Mouse (Mus musculus) heart, embryonic 11.5 days (tissue): ENCODE measurements around the gene Gm6020. TPM values are rescaled to one million over a fixed set of nuclear protein-coding genes. Genes with fewer than 3 reads are reported as not detected.
A peak's percentile ranks its signal among the peaks of the same experiment; 100 is the strongest.
"Not testable (repeated sequence)": the region's sequence is repeated elsewhere in the genome, so short reads cannot be mapped to it uniquely, and the experiment has no call there.

ENCODE experiments used
- ATAC-seq: fragments of 200-750 bp; cut with Nextera tagmentation; replicated peaks from 2 replicates; pipeline ENCODE4 v1.8.0; 2017; ENCODE audit warnings: moderate library complexity; ENCODE audit not compliant: insufficient number of reproducible peaks, low FRiP score, low TSS enrichment
- H3K27ac ChIP-seq: fragments of 300-500 bp; sonication (generic); 2 replicates; pipeline ENCODE4 v1.5.1; 2014; ENCODE audit warnings: mild to moderate bottlenecking, low read depth, low read length
- H3K27me3 ChIP-seq: fragments of 300-500 bp; sonication (generic); 2 replicates; pipeline ENCODE4 v1.6.1; 2014; ENCODE audit warnings: mild to moderate bottlenecking, low read length, mixed read lengths; ENCODE audit not compliant: control insufficient read depth, insufficient read depth
- H3K36me3 ChIP-seq: fragments of 300-500 bp; sonication (generic); 2 replicates; pipeline ENCODE4 v1.6.1; 2014; ENCODE audit warnings: mild to moderate bottlenecking, low read length, moderate library complexity, mixed read lengths; ENCODE audit not compliant: control insufficient read depth, insufficient read depth
- H3K4me1 ChIP-seq: fragments of 300-500 bp; sonication (generic); 2 replicates; pipeline ENCODE4 v1.6.1; 2014; ENCODE audit warnings: low read length; ENCODE audit not compliant: control insufficient read depth, insufficient read depth
- H3K4me2 ChIP-seq: fragments of 300-500 bp; sonication (generic); 2 replicates; pipeline ENCODE4 v1.6.1; 2014; ENCODE audit warnings: mild to moderate bottlenecking, moderate library complexity
- H3K4me3 ChIP-seq: fragments of 300-500 bp; sonication (generic); 2 replicates; pipeline ENCODE4 v1.5.1; 2014; ENCODE audit warnings: low read depth, low read length
- H3K9ac ChIP-seq: fragments of 300-500 bp; sonication (generic); 2 replicates; pipeline ENCODE4 v1.6.1; 2014; ENCODE audit warnings: mild to moderate bottlenecking, low read depth, low read length, moderate library complexity
- H3K9me3 ChIP-seq: fragments of 300-500 bp; sonication (generic); replicated peaks from 2 replicates; pipeline ENCODE4 v1.6.1; 2016; ENCODE audit warnings: low read length; ENCODE audit not compliant: control insufficient read depth
- WGBS: fragments of 180-500 bp; shearing (Covaris S2); extraction: QIAGEN DNeasy Blood & Tissue Kit; methylation state at CpG from one replicate; pipeline ENCODE4 v1.1.7; 2014; ENCODE audit not compliant: insufficient replicate concordance; 5-methylcytosine and 5-hydroxymethylcytosine counted together
- polyA plus RNA-seq: library from polyadenylated mRNA; unstranded; fragments of >200 nt; fragmentation: Nextera tagmentation; extraction: Ambion mirVana; gene quantifications from 2 replicates; pipeline ENCODE4 v1.2.1, GENCODE M21; 2014

Gm6020 gene
- polyA plus RNA-seq, 1 experiment from 2014 or later: not detected

DNA sequence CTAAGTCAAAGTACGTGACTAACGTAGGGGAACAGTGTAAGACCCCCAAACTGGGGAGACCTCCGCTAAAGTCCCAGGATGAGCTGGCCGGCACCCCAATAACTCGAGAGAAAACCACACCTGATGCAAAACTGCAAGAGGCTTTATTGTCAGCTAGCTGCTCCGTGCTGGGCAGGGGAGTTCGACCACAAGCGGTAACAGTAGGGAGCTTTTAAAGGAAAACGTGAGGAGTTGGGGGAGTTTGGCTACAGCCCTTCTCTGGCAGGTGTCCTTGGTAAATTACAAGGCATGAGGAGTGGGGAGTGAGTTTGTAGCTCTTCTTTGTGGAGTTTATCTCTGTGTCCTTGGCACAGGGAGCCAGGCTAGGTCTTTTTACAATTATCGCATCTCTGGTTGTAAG, 16.1 kb downstream of the Gm6020 start:
- no peaks in the 10 kb centered on the region for H3K4me1 ChIP-seq
- 14% methylated on average over 10 of the region's 10 CpGs for WGBS
- H3K36me3 ChIP-seq: no peaks in the 10 kb centered on the region
- no peaks in the 10 kb centered on the region for H3K27me3 ChIP-seq
- H3K9me3 ChIP-seq: no peaks in the 10 kb centered on the region
- H3K4me2 ChIP-seq: no peak overlapping the region
- no peak overlapping the region for H3K4me3 ChIP-seq
- no peak overlapping the region for H3K9ac ChIP-seq
- H3K27ac ChIP-seq: no peak overlapping the region
- ATAC-seq: no peak

DNA sequence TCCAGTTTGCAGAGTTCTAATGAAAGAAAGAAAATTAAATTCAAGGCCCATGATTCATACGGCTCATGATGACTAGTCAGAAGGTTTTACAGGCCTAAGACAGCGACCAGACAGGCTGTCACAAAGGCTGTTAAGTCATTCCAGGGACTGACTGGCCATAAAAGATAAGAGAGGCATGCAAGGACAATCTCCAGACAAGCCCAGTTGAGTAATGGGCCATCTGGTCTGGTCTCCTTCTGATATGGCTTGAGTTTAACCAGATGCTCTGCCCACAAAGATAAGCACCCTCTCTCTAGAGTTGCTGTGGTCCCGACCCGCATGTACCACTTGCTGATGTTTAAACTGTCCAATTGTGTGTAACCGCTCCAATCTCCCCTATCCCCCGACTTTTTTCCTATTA, 23.8 kb downstream of the Gm6020 start:
- not testable (repeated sequence) for H3K4me3 ChIP-seq, ATAC-seq, H3K9me3 ChIP-seq, H3K36me3 ChIP-seq, H3K4me1 ChIP-seq, H3K27me3 ChIP-seq, H3K9ac ChIP-seq, H3K4me2 ChIP-seq, H3K27ac ChIP-seq
- WGBS: 40% methylated on average over 6 of the region's 6 CpGs

DNA sequence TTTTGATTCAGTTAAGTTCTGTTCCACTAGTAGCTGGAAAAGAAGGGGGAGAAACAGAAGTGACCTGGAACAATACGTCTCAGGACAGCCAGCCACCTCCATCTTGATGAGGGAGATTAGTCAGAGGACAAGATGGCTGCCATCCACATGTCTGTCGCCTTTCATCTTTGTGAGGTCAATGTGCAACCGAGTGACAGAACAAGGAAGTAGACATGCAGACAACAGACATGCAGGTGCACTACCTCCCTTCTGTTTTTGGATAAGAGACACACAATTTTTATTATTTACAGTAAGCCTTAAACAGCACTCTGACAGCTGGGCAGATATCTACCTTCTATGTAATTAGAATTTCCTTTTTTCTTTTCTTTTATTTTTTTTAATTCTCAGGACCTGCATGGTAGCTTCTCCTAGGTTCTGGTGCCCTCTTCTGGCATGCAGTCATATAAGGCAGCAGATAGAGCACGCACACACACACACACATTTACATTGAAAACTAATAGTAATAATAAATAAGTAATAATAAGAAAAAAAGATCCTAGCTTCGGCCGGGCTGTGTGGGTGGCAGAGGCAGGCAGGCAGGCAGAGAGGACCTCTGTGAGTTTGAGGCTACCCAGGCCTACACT, 40.1 kb downstream of the Gm6020 start:
- Histone ChIP-seq H3K36me3 (no peaks in the 10 kb centered on the region), H3K4me1 (no peaks in the 10 kb centered on the region), H3K27me3 (no peaks in the 10 kb centered on the region), H3K4me3 (no peak overlapping the region), H3K4me2 (no peak overlapping the region), H3K9ac (no peak overlapping the region), H3K9me3 (peaks cover 10% of the 10 kb centered on the region; the same call in 1 of the 2 replicates), H3K27ac (no peak overlapping the region)
- 93% methylated on average over 6 of the region's 6 CpGs for WGBS
- no peak for ATAC-seq

DNA sequence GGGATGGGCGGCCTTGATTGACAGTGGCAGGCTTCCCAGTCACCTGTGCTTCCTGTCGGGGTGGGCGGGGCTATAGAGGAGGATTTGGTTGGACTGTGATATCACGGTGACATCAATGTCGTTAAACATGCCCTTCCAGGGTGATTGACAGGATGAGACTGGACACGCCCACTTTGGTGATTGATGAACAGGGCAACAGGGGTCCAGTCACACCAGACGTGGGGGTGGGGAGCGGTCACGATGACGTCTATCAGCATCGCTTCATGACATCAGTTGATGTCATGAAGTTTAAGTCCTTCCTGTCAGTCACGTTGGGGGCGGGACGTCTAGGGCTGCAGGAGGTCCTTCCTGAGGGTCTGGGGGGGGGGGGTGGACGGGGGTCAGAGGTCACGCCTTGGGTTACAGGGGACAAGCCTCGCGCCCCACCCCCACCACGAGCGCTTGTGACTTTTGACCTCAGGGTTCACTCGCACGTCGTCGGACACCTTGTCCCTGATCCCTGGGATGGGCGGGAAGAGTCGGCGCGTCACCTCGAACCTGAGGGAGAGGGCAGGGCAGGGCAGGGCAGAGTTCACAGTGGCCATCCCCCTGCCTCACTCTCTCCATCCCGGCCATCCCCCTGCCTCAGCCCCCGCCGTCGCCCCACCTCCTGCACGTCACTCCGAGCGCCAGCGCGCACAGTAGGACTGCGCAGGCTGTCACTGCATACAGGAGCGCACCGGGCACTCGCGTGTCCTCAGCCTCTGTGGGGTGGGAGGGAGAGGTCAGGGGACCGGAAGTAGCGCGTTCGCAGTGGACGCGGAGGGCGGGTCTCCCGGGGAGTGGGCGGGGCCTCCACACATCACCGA, 41.2 kb downstream of the Gm6020 start:
- H3K36me3 ChIP-seq: no peaks in the 10 kb centered on the region
- no peaks in the 10 kb centered on the region for H3K27me3 ChIP-seq
- no peaks in the 10 kb centered on the region for H3K4me1 ChIP-seq
- H3K4me3 ChIP-seq: peak overlapping the region; percentile 62
- no peak overlapping the region for H3K9ac ChIP-seq
- peak; percentile 11 for ATAC-seq
- peaks cover 10% of the 10 kb centered on the region; the same call in 1 of the 2 replicates for H3K9me3 ChIP-seq
- no peak overlapping the region for H3K27ac ChIP-seq
- WGBS: 29% methylated on average over 42 of the region's 53 CpGs
- peak overlapping the region; percentile 74 for H3K4me2 ChIP-seq

DNA sequence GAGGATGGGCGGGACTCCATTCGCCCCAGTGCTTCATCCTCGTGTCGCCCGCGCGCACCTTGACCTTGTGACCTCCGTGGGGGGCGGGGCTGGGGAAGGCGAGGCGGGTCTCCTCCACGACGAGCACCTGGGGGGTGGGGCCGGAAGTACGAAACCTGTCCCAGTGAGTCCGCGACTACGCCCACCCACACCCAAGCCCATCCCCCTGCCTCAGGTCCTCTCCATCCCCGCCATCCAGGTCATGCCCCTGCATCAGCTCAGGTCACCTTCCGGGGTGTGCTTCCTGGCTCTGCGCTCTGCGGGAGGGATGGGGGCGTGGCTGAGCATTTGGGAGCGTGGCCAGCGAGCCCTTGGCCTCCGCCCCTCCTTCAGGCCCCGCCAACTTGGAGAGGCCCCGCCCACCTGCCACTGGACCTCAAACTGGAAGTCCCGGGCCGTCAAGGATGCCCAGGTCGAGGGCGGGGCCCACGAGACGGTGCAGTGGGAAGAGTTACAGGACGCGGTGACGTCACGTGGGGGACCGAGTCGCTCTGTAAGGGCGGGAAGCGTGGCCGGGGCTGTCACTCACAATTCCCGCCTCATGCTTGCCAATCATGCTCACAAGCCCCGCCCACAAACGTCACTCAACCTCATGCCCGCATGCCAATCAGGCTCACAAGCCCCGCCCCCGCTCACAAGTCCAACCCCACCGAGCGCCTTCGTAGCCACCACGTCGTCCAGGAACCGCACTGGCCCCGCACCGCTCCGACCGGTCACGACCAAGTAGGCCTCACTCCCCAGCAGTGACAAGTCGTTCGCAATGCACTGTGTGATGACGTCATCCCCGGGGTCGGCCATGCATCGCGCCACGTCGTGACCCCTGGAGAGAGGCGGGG, 42.1 kb downstream of the Gm6020 start:
- H3K4me2 ChIP-seq: peak overlapping the region; percentile 74
- peak overlapping the region; percentile 92 for H3K27ac ChIP-seq
- ATAC-seq: peak; percentile 48
- peak overlapping the region; percentile 62 for H3K4me3 ChIP-seq
- H3K9ac ChIP-seq: peak overlapping the region; percentile 67
- no peaks in the 10 kb centered on the region for H3K36me3 ChIP-seq
- H3K9me3 ChIP-seq: peaks cover 10% of the 10 kb centered on the region; the same call in 1 of the 2 replicates
- WGBS: 11% methylated on average over 70 of the region's 70 CpGs
- H3K27me3 ChIP-seq: no peaks in the 10 kb centered on the region
- H3K4me1 ChIP-seq: no peaks in the 10 kb centered on the region

DNA sequence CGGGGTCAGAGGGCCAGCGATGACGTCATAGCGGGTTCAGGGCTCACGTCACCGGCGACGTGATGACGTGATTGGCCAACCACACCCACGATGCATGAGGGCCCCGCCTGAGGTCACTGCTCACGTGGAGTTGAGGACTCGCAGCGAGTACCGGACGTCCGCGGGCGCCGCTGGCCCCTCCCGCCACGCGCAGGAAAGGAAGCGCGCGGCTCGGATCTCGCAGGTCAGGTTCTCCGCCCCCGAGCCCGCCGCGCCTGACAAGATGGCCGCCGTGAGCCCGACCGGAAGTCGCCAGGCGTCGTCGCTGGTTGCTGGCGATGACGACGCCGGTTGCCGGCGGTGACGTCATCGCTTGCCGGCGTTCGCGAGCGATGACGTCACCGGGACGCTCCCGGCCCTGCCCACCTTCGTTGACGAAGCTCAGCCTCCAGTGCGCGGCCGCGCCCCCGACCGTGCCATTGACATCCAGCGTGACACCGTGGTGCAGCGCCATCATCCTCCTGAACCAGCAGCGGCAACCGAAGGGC, 42.8 kb downstream of the Gm6020 start:
- peak; percentile 44 for ATAC-seq
- H3K9me3 ChIP-seq: peaks cover 10% of the 10 kb centered on the region; the same call in 1 of the 2 replicates
- H3K9ac ChIP-seq: peak overlapping the region; percentile 67
- 3% methylated on average over 71 of the region's 71 CpGs for WGBS
- H3K4me1 ChIP-seq: no peaks in the 10 kb centered on the region
- peak overlapping the region; percentile 92 for H3K27ac ChIP-seq
- H3K4me3 ChIP-seq: peak overlapping the region; percentile 62
- H3K4me2 ChIP-seq: peak overlapping the region; percentile 74
- H3K27me3 ChIP-seq: no peaks in the 10 kb centered on the region
- H3K36me3 ChIP-seq: no peaks in the 10 kb centered on the region

DNA sequence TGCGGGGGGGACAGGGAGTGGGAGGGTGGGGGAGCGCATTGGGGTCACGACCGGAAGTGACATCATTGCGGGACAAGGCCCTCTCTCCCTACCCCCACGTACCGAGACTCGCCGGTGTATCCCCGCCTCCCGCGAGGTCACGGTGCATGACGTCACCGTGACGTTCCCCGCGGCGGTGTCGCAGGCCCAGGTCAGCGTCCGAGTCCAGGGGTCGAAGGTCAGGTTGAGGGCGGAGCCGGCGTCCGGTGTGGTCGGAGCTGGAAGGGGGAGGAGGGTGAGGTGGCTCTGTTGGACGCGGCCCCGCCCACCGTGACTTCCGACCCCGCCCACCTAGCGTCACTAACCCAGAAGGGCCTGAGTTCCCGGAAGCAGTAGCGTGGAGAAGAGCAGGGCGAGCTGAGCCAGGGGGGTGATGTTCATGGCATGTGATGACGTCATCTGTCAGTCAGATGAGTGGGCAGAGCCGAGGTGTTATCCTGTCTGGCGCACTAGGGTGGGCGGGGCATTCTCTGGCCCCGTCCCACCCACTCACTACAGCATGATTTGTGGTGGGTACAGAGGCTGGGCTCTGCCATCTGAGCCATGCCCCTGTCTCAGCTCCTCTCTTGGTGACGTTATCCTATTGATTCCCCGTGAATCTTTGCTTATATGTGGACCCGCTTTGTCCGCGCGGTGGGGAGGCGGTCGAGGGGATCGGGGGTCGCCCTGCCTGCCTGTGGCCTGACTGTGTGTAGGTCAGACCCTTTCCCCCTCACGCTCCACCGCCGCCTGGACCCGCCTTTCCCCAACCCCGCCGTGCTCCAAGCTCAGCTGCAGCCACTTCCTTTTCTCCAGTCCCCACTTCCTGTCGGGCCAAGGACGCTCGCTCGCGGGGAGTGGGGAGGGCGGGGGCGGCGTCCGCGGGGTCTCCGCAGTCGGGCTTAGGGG, 43.5 kb downstream of the Gm6020 start:
- peak; percentile 82 for ATAC-seq
- H3K4me3 ChIP-seq: peak overlapping the region; percentile 62
- WGBS: 4% methylated on average over 64 of the region's 71 CpGs

More for the DNA sequence above, 43.5 kb downstream of the Gm6020 start:
- Histone ChIP-seq H3K4me2 (peak overlapping the region; percentile 74), H3K27ac (peak overlapping the region; percentile 92), H3K27me3 (no peaks in the 10 kb centered on the region), H3K36me3 (no peaks in the 10 kb centered on the region), H3K9ac (peak overlapping the region; percentile 67), H3K4me1 (no peaks in the 10 kb centered on the region), H3K9me3 (peaks cover 10% of the 10 kb centered on the region; the same call in 1 of the 2 replicates)
